Mouse (Mus musculus) hindbrain, embryonic 14.5 days (tissue): ENCODE data around the gene Exoc3l4. TPM values are rescaled to one million over a fixed set of nuclear protein-coding genes. Genes with fewer than 3 reads are reported as not detected.

ENCODE experiments used
- ATAC-seq: fragments of 200-750 bp; cut with Nextera tagmentation; 2 replicates; pipeline ENCODE4 v1.8.0; 2017; ENCODE audit warnings: moderate number of reproducible peaks, mild to moderate bottlenecking, moderate TSS enrichment, moderate library complexity; ENCODE audit not compliant: low FRiP score
- DNase-seq: peaks from one replicate; pipeline ENCODE4 v3.0.0-alpha.2; 2015; ENCODE audit warnings: low spot score
- H3K27ac ChIP-seq: fragments of 300-500 bp; sonication (generic); 2 replicates; pipeline ENCODE4 v1.5.1; 2014; ENCODE audit warnings: mild to moderate bottlenecking, moderate library complexity
- H3K27me3 ChIP-seq: fragments of 300-500 bp; sonication (generic); 2 replicates; pipeline ENCODE4 v1.6.1; 2014; ENCODE audit warnings: mild to moderate bottlenecking, low read length, mixed read lengths; ENCODE audit not compliant: control insufficient read depth, insufficient read depth
- H3K36me3 ChIP-seq: fragments of 300-500 bp; sonication (generic); replicated peaks from 2 replicates; pipeline ENCODE4 v1.6.1; 2014; ENCODE audit not compliant: control insufficient read depth, insufficient read depth
- H3K4me1 ChIP-seq: fragments of 300-500 bp; sonication (generic); replicated peaks from 2 replicates; pipeline ENCODE4 v1.6.1; 2014; ENCODE audit warnings: antibody characterized with exemption, low read length, mixed read lengths; ENCODE audit not compliant: control insufficient read depth, insufficient read depth
- H3K4me2 ChIP-seq: fragments of 300-500 bp; sonication (generic); replicated peaks from 2 replicates; pipeline ENCODE4 v1.6.1; 2014; ENCODE audit warnings: mild to moderate bottlenecking, moderate library complexity
- H3K4me3 ChIP-seq: fragments of 300-500 bp; sonication (generic); replicated peaks from 2 replicates; pipeline ENCODE4 v1.5.1; 2014; ENCODE audit warnings: mild to moderate bottlenecking, low read length
- H3K9ac ChIP-seq: fragments of 300-500 bp; sonication (generic); 2 replicates; pipeline ENCODE4 v1.6.1; 2014
- H3K9me3 ChIP-seq: fragments of 300-500 bp; sonication (generic); 2 replicates; pipeline ENCODE4 v1.6.1; 2016; ENCODE audit warnings: low read length; ENCODE audit not compliant: control insufficient read depth
- WGBS: fragments of 180-500 bp; shearing (Covaris S2); extraction: QIAGEN DNeasy Blood & Tissue Kit; methylation state at CpG from one replicate; pipeline ENCODE4 v1.1.7; 2014; 5-methylcytosine and 5-hydroxymethylcytosine counted together
- polyA plus RNA-seq: library from polyadenylated mRNA; unstranded; fragments of >200 nt; fragmentation: Nextera tagmentation; extraction: Ambion mirVana; gene quantifications from 2 replicates; pipeline ENCODE4 v1.2.1, GENCODE M21; 2014

Gene Exoc3l4
- polyA plus RNA-seq, 1 experiment from 2014 or later: 1.8 TPM

- Histone ChIP-seq H3K9me3 (no peaks in the 10 kb centered on the region), H3K27ac (no peak overlapping the region), H3K36me3 (no peaks in the 10 kb centered on the region), H3K9ac (no peak overlapping the region), H3K4me2 (no peak overlapping the region), H3K27me3 (peaks cover 20% of the 10 kb centered on the region), H3K4me1 (peaks cover 12% of the 10 kb centered on the region; the same call in 1 of the 2 replicates), H3K4me3 (no peak overlapping the region)
- DNase-seq (no peak), ATAC-seq (no peak)
- 80% methylated on average over 5 of the region's 5 CpGs for WGBS
These were observed 20.5 kb downstream of the Exoc3l4 start for GRCm38 (mm10) chr12:111437222-111437900.

- Histone ChIP-seq H3K9me3 (no peaks in the 10 kb centered on the region), H3K4me2 (no peak overlapping the region), H3K9ac (no peak overlapping the region), H3K27me3 (peaks cover 28% of the 10 kb centered on the region), H3K4me1 (peaks cover 12% of the 10 kb centered on the region), H3K4me3 (no peak overlapping the region), H3K27ac (no peak overlapping the region), H3K36me3 (no peaks in the 10 kb centered on the region)
- DNase-seq: no peak
- no peak for ATAC-seq
- 87% methylated on average over 6 of the region's 6 CpGs for WGBS
These were observed 22.0 kb downstream of the Exoc3l4 start for GRCm38 (mm10) chr12:111438850-111439249.

GRCm38 (mm10) chr12:111440701-111441373, 24.0 kb downstream of the Exoc3l4 start:
- Histone ChIP-seq H3K27ac (no peak overlapping the region), H3K27me3 (peaks cover 45% of the 10 kb centered on the region), H3K9ac (no peak overlapping the region), H3K4me1 (peaks cover 3% of the 10 kb centered on the region), H3K4me3 (no peak overlapping the region), H3K4me2 (no peak overlapping the region), H3K36me3 (no peaks in the 10 kb centered on the region), H3K9me3 (no peaks in the 10 kb centered on the region)
- ATAC-seq (no peak), DNase-seq (no peak)
- WGBS: 94% methylated on average over 9 of the region's 9 CpGs

GRCm38 (mm10) chr12:111441523-111441922, 24.7 kb downstream of the Exoc3l4 start:
- DNase-seq (no peak), ATAC-seq (no peak)
- no peak overlapping the region for H3K9ac ChIP-seq
- H3K27me3 ChIP-seq: peaks cover 52% of the 10 kb centered on the region
- H3K9me3 ChIP-seq: no peaks in the 10 kb centered on the region
- no peak overlapping the region for H3K4me2 ChIP-seq
- 44% methylated on average over 3 of the region's 3 CpGs for WGBS
- H3K27ac ChIP-seq: no peak overlapping the region
- peaks cover 5% of the 10 kb centered on the region for H3K4me1 ChIP-seq
- no peak overlapping the region for H3K4me3 ChIP-seq
- no peaks in the 10 kb centered on the region for H3K36me3 ChIP-seq

- Histone ChIP-seq H3K4me1 (peaks cover 5% of the 10 kb centered on the region), H3K27ac (no peak within 1 kb of the TSS), H3K4me2 (peak within 1 kb of the TSS; percentile 66), H3K9me3 (no peaks in the 10 kb centered on the region), H3K36me3 (no peaks in the 10 kb centered on the region), H3K9ac (no peak within 1 kb of the TSS), H3K4me3 (peak within 1 kb of the TSS; percentile 33), H3K27me3 (peaks cover 62% of the 10 kb centered on the region)
- DNase-seq (peak; percentile 46), ATAC-seq (peak; percentile 68; the same call in 1 of the 2 replicates)
- WGBS: under 1% methylated on average over 48 of the region's 48 CpGs
These were observed 25.6 kb downstream of the Exoc3l4 start, which contains the start of gene Tnfaip2 for GRCm38 (mm10) chr12:111442309-111443010. Tnfaip2 (plus strand) TSS chr12:111442469.

- no peak overlapping the region for H3K27ac ChIP-seq
- H3K4me3 ChIP-seq: peak overlapping the region; percentile 33
- H3K4me2 ChIP-seq: peak overlapping the region; percentile 66
- no peaks in the 10 kb centered on the region for H3K36me3 ChIP-seq
- WGBS: 12% methylated on average over 15 of the region's 15 CpGs
- no peak overlapping the region for H3K9ac ChIP-seq
- peaks cover 5% of the 10 kb centered on the region for H3K4me1 ChIP-seq
- DNase-seq: no peak
- no peaks in the 10 kb centered on the region for H3K9me3 ChIP-seq
- H3K27me3 ChIP-seq: peaks cover 69% of the 10 kb centered on the region
- ATAC-seq: no peak
These were observed 26.4 kb downstream of the Exoc3l4 start for GRCm38 (mm10) chr12:111443011-111443870.

GRCm38 (mm10) chr12:111443921-111444831, 27.4 kb downstream of the Exoc3l4 start:
- H3K4me2 ChIP-seq: no peak overlapping the region
- H3K36me3 ChIP-seq: no peaks in the 10 kb centered on the region
- 21% methylated on average over 10 of the region's 10 CpGs for WGBS
- no peak overlapping the region for H3K9ac ChIP-seq
- DNase-seq (no peak), ATAC-seq (no peak)
- H3K9me3 ChIP-seq: no peaks in the 10 kb centered on the region
- H3K4me3 ChIP-seq: no peak overlapping the region
- H3K27me3 ChIP-seq: peaks cover 79% of the 10 kb centered on the region
- peaks cover 5% of the 10 kb centered on the region for H3K4me1 ChIP-seq
- H3K27ac ChIP-seq: no peak overlapping the region

GRCm38 (mm10) chr12:111445161-111445889, 28.5 kb downstream of the Exoc3l4 start:
- 3% methylated on average over 51 of the region's 52 CpGs for WGBS
- ATAC-seq (no peak), DNase-seq (no peak)
- Histone ChIP-seq H3K4me2 (peak overlapping the region; percentile 48), H3K27me3 (peaks cover 90% of the 10 kb centered on the region), H3K27ac (no peak overlapping the region), H3K9ac (peak overlapping the region; percentile 11; the same call in 1 of the 2 replicates), H3K4me1 (peaks cover 5% of the 10 kb centered on the region), H3K4me3 (peak overlapping the region; percentile 22), H3K36me3 (no peaks in the 10 kb centered on the region), H3K9me3 (no peaks in the 10 kb centered on the region)
